Mouse (Mus musculus): Measurements from ENCODE around the gene Cntn5. TPM values are rescaled to one million over a fixed set of nuclear protein-coding genes. Genes with fewer than 3 reads are reported as not detected.

The Cntn5 gene
- polyA plus RNA-seq, 1 experiment, result 0.02 TPM

- 47% methylated on average over 3 of the region's 3 CpGs for WGBS
- no peak for DNase-seq (ENCODE audit: low read depth, low spot score)
Observed at GRCm38 (mm10) chr9:9783680-9784079, 1120.9 kb downstream of the Cntn5 start.

GRCm38 (mm10) chr9:9781157-9781884 is 1123.3 kb downstream of the Cntn5 start:
- WGBS, result 77% methylated on average over 9 of the region's 9 CpGs
- DNase-seq (ENCODE audit: low read depth, low spot score), result no peak

- no peak for DNase-seq (ENCODE audit: low read depth, low spot score)
- WGBS, result 53% methylated on average over 3 of the region's 3 CpGs
Observed at GRCm38 (mm10) chr9:9779646-9780045, 1124.9 kb downstream of the Cntn5 start.

- WGBS, result 64% methylated on average over 2 of the region's 2 CpGs
- DNase-seq (ENCODE audit: low read depth, low spot score), result no peak
Observed at GRCm38 (mm10) chr9:9770777-9771176, 1133.8 kb downstream of the Cntn5 start.

- DNase-seq (ENCODE audit: low read depth, low spot score), result no peak
Observed at GRCm38 (mm10) chr9:9769659-9770058, 1134.9 kb downstream of the Cntn5 start.

- no peak for DNase-seq (ENCODE audit: low read depth, low spot score)
- 60% methylated on average over 1 of the region's 1 CpGs for WGBS
Observed at GRCm38 (mm10) chr9:9718145-9718544, 1186.4 kb downstream of the Cntn5 start.

- WGBS, result 83% methylated on average over 5 of the region's 5 CpGs
- no peak for DNase-seq (ENCODE audit: low read depth, low spot score)
Observed at GRCm38 (mm10) chr9:9708671-9709070, 1195.9 kb downstream of the Cntn5 start.

- no peak for DNase-seq (ENCODE audit: low read depth, low spot score)
Observed at GRCm38 (mm10) chr9:9707766-9708165, 1196.8 kb downstream of the Cntn5 start.

GRCm38 (mm10) chr9:9705180-9705579 is 1199.4 kb downstream of the Cntn5 start:
- 83% methylated on average over 1 of the region's 1 CpGs for WGBS
- DNase-seq (ENCODE audit: low read depth, low spot score), result no peak

- DNase-seq (ENCODE audit: low read depth, low spot score), result no peak
- 66% methylated on average over 3 of the region's 3 CpGs for WGBS
Observed at GRCm38 (mm10) chr9:9696636-9697035, 1207.9 kb downstream of the Cntn5 start.

GRCm38 (mm10) chr9:9682348-9682884 is 1222.2 kb downstream of the Cntn5 start:
- no peak for DNase-seq (ENCODE audit: low read depth, low spot score)
- 62% methylated on average over 5 of the region's 5 CpGs for WGBS

- WGBS, result 66% methylated on average over 4 of the region's 4 CpGs
- no peak for DNase-seq (ENCODE audit: low read depth, low spot score)
Observed at GRCm38 (mm10) chr9:9676078-9676477, 1228.5 kb downstream of the Cntn5 start.

GRCm38 (mm10) chr9:9674531-9674930 is 1230.0 kb downstream of the Cntn5 start:
- 75% methylated on average over 5 of the region's 5 CpGs for WGBS
- no peak for DNase-seq (ENCODE audit: low read depth, low spot score)

- no peak for DNase-seq (ENCODE audit: low read depth, low spot score)
- WGBS, result 15% methylated on average over 13 of the region's 13 CpGs
Observed at GRCm38 (mm10) chr9:9673277-9674049, 1231.1 kb downstream of the Cntn5 start.

GRCm38 (mm10) chr9:9653463-9653862 is 1251.1 kb downstream of the Cntn5 start:
- WGBS, result 79% methylated on average over 3 of the region's 3 CpGs
- DNase-seq (ENCODE audit: low read depth, low spot score), result no peak

GRCm38 (mm10) chr9:9647361-9647760 is 1257.2 kb downstream of the Cntn5 start:
- 46% methylated on average over 3 of the region's 3 CpGs for WGBS
- DNase-seq (ENCODE audit: low read depth, low spot score), result no peak

GRCm38 (mm10) chr9:9646276-9646675 is 1258.3 kb downstream of the Cntn5 start:
- 85% methylated on average over 1 of the region's 1 CpGs for WGBS
- DNase-seq (ENCODE audit: low read depth, low spot score), result no peak

Data from large intestine, adult 2 months (tissue).